Mouse (Mus musculus) lung, postnatal 10 days (tissue): ENCODE results near the gene Tmem163.
A peak's percentile ranks its signal among the peaks of the same experiment; 100 is the strongest.

Experiments
- DNase-seq: peaks from one replicate; pipeline ENCODE4 v3.0.0; 2021

The Tmem163 gene

GRCm38 (mm10) chr1:127555822-127556485, 123.4 kb downstream of the Tmem163 start:
- DNase-seq = no peak

GRCm38 (mm10) chr1:127548078-127548477, 131.3 kb downstream of the Tmem163 start:
- DNase-seq = no peak

GRCm38 (mm10) chr1:127542756-127543155, 136.6 kb downstream of the Tmem163 start:
- DNase-seq = no peak

GRCm38 (mm10) chr1:127541931-127542330, 137.4 kb downstream of the Tmem163 start:
- no peak for DNase-seq

- no peak for DNase-seq
Measured at GRCm38 (mm10) chr1:127541522-127541921, 137.8 kb downstream of the Tmem163 start.

- no peak for DNase-seq
Measured at GRCm38 (mm10) chr1:127537204-127538038, 141.9 kb downstream of the Tmem163 start.

GRCm38 (mm10) chr1:127536448-127536847, 142.9 kb downstream of the Tmem163 start:
- DNase-seq = no peak

- DNase-seq = no peak
Measured at GRCm38 (mm10) chr1:127531723-127532122, 147.6 kb downstream of the Tmem163 start.

GRCm38 (mm10) chr1:127530849-127531580, 148.3 kb downstream of the Tmem163 start:
- peak; percentile 19 for DNase-seq

GRCm38 (mm10) chr1:127523364-127523763, 156.0 kb downstream of the Tmem163 start:
- no peak for DNase-seq

GRCm38 (mm10) chr1:127514888-127515287, 164.5 kb downstream of the Tmem163 start:
- no peak for DNase-seq

- peak; percentile 12 for DNase-seq
Measured at GRCm38 (mm10) chr1:127514479-127514878, 164.9 kb downstream of the Tmem163 start.

- no peak for DNase-seq
Measured at GRCm38 (mm10) chr1:127513664-127514063, 165.7 kb downstream of the Tmem163 start.

GRCm38 (mm10) chr1:127513140-127513539, 166.2 kb downstream of the Tmem163 start:
- DNase-seq = no peak

- no peak for DNase-seq
Measured at GRCm38 (mm10) chr1:127512709-127513108, 166.6 kb downstream of the Tmem163 start.

- no peak for DNase-seq
Measured at GRCm38 (mm10) chr1:127511362-127511761, 168.0 kb downstream of the Tmem163 start.

- DNase-seq = no peak
Measured at GRCm38 (mm10) chr1:127508921-127509320, 170.4 kb downstream of the Tmem163 start.

GRCm38 (mm10) chr1:127508067-127508739, 171.1 kb downstream of the Tmem163 start:
- DNase-seq = no peak

- DNase-seq = no peak
Measured at GRCm38 (mm10) chr1:127507042-127507650, 172.2 kb downstream of the Tmem163 start.

GRCm38 (mm10) chr1:127500701-127501100, 178.6 kb downstream of the Tmem163 start:
- no peak for DNase-seq

- DNase-seq = peak; percentile 81
Measured at GRCm38 (mm10) chr1:127500219-127500618, 179.1 kb downstream of the Tmem163 start.

GRCm38 (mm10) chr1:127498746-127499145, 180.6 kb downstream of the Tmem163 start:
- DNase-seq = no peak
